Mouse (Mus musculus): Measurements from ENCODE around the gene Abcc5. TPM values are rescaled to one million over a fixed set of nuclear protein-coding genes. Genes with fewer than 3 reads are reported as not detected.

Gene Abcc5
- polyA plus RNA-seq, 1 experiment from 2014 or later = 46.8 TPM

DNA sequence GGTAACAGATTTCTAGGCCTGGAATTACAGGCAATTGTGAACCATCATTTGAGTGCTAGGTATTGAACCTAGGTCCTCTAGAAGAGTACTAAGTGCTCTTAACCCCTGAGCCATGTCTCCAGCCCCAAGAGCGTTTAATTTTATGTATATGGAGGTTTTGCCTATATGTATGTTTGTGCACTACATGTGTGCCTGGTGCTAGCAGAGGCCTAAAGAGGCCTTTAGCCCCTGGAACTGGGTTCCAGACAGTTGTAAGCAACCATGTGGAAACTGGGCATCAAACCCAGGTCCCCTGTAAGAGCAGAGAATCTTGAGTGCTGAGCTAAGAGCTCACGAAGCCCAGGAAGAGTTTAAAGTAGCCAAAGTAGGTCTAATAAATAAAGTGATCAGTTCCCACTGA lies 126.1 kb downstream of the Abcc5 start:
- ATAC-seq (ENCODE audit: insufficient read depth, low FRiP score, low read depth) = no peak
- Histone ChIP-seq H3K4me1 (peaks cover 12% of the 10 kb centered on the region), H3K9ac (no peak overlapping the region), H3K9me3 (no peaks in the 10 kb centered on the region), H3K4me2 (no peak overlapping the region), H3K36me3 (peaks cover 4% of the 10 kb centered on the region; the same call in 1 of the 2 replicates), H3K27ac (no peak overlapping the region), H3K27me3 (replicated peaks) (no peaks in the 10 kb centered on the region), H3K4me3 (replicated peaks) (no peak overlapping the region)
- WGBS = 90% methylated on average over 2 of the region's 2 CpGs

Other genes with a start within 250 kb of the Abcc5 start
- 0.71 and 0.82 TPM in 2 replicates for gene Map6d1, start 185.0 kb downstream of the Abcc5 start, polyA plus RNA-seq (2015; fragmentation: Nextera tagmentation; extraction: Ambion mirVana)
- gene Parl, start 124.0 kb downstream of the Abcc5 start, polyA plus RNA-seq (2015; fragmentation: Nextera tagmentation; extraction: Ambion mirVana) = 83.8 and 90.7 TPM in 2 replicates
- gene Cyp2ab1, start 101.0 kb downstream of the Abcc5 start, polyA plus RNA-seq (2015; fragmentation: Nextera tagmentation; extraction: Ambion mirVana) = not detected in 2 replicates
- 90.2 and 95.0 TPM in 2 replicates for gene Eif2b5, start 72.4 kb upstream of the Abcc5 start, polyA plus RNA-seq (2015; fragmentation: Nextera tagmentation; extraction: Ambion mirVana)
- gene Dvl3, start 90.6 kb upstream of the Abcc5 start, polyA plus RNA-seq (2015; fragmentation: Nextera tagmentation; extraction: Ambion mirVana) = 21.2 and 26.9 TPM in 2 replicates
- 518 and 580 TPM in 2 replicates for gene Ap2m1, start 109.1 kb upstream of the Abcc5 start, polyA plus RNA-seq (2015; fragmentation: Nextera tagmentation; extraction: Ambion mirVana)
- gene Abcf3, start 122.2 kb upstream of the Abcc5 start, polyA plus RNA-seq (2015; fragmentation: Nextera tagmentation; extraction: Ambion mirVana) = 50.6 and 65.0 TPM in 2 replicates
- gene Vwa5b2, start 163.1 kb upstream of the Abcc5 start, polyA plus RNA-seq (2015; fragmentation: Nextera tagmentation; extraction: Ambion mirVana) = 5.5 and 7.3 TPM in 2 replicates
- 31.6 and 32.3 TPM in 2 replicates for gene Eef1akmt4, start 185.2 kb upstream of the Abcc5 start, polyA plus RNA-seq (2015; fragmentation: Nextera tagmentation; extraction: Ambion mirVana)
- 0.15 TPM in 1 of 2 replicates, not detected in the other for gene Gm49333, start 185.2 kb upstream of the Abcc5 start, polyA plus RNA-seq (2015; fragmentation: Nextera tagmentation; extraction: Ambion mirVana)
- gene Alg3, start 185.3 kb upstream of the Abcc5 start, polyA plus RNA-seq (2015; fragmentation: Nextera tagmentation; extraction: Ambion mirVana) = 38.3 and 39.6 TPM in 2 replicates
- 1.3 and 1.4 TPM in 2 replicates for gene Camk2n2, start 194.9 kb upstream of the Abcc5 start, polyA plus RNA-seq (2015; fragmentation: Nextera tagmentation; extraction: Ambion mirVana)
- gene Ece2, start 203.4 kb upstream of the Abcc5 start, polyA plus RNA-seq (2015; fragmentation: Nextera tagmentation; extraction: Ambion mirVana) = 2.0 and 2.7 TPM in 2 replicates
- 265 and 291 TPM in 2 replicates for gene Psmd2, start 225.3 kb upstream of the Abcc5 start, polyA plus RNA-seq (2015; fragmentation: Nextera tagmentation; extraction: Ambion mirVana)
- 168 and 190 TPM in 2 replicates for gene Eif4g1, start 241.9 kb upstream of the Abcc5 start, polyA plus RNA-seq (2015; fragmentation: Nextera tagmentation; extraction: Ambion mirVana)